Mouse (Mus musculus) stomach, embryonic 16.5 days (tissue): ENCODE measurements around the gene A930004D18Rik. TPM values are rescaled to one million over a fixed set of nuclear protein-coding genes. Genes with fewer than 3 reads are reported as not detected.

ENCODE experiments used
- ATAC-seq: fragments of 200-750 bp; cut with Nextera tagmentation; 2 replicates; pipeline ENCODE4 v1.8.0; 2017; ENCODE audit warnings: moderate number of reproducible peaks, moderate TSS enrichment; ENCODE audit not compliant: insufficient read depth, low FRiP score
- H3K27ac ChIP-seq: fragments of 300-500 bp; sonication (generic); 2 replicates; pipeline ENCODE4 v1.5.1; 2014; ENCODE audit warnings: low read length
- H3K27me3 ChIP-seq: fragments of 300-500 bp; sonication (generic); 2 replicates; pipeline ENCODE4 v1.6.1; 2014; ENCODE audit warnings: low read length, control low read depth, mixed read lengths; ENCODE audit not compliant: control insufficient read depth, insufficient read depth
- H3K36me3 ChIP-seq: fragments of 300-500 bp; sonication (generic); 2 replicates; pipeline ENCODE4 v1.6.1; 2014; ENCODE audit warnings: low read length; ENCODE audit not compliant: control insufficient read depth, insufficient read depth
- H3K4me1 ChIP-seq: fragments of 300-500 bp; sonication (generic); 2 replicates; pipeline ENCODE4 v1.6.1; 2014; ENCODE audit warnings: low read length, control low read depth, mixed read lengths; ENCODE audit not compliant: control insufficient read depth, insufficient read depth
- H3K4me2 ChIP-seq: fragments of 300-500 bp; sonication (generic); 2 replicates; pipeline ENCODE4 v1.6.1; 2014; ENCODE audit warnings: low read depth, low read length, mixed read lengths
- H3K4me3 ChIP-seq: fragments of 300-500 bp; sonication (generic); replicated peaks from 2 replicates; pipeline ENCODE4 v1.5.1; 2014; ENCODE audit warnings: mild to moderate bottlenecking, low read length
- H3K9ac ChIP-seq: fragments of 300-500 bp; sonication (generic); 2 replicates; pipeline ENCODE4 v1.6.1; 2014; ENCODE audit warnings: low read length
- H3K9me3 ChIP-seq: fragments of 300-500 bp; sonication (generic); replicated peaks from 2 replicates; pipeline ENCODE4 v1.6.1; 2016; ENCODE audit warnings: low read length, control low read depth; ENCODE audit not compliant: control insufficient read depth
- WGBS: fragments of 180-500 bp; shearing (Covaris S2); extraction: QIAGEN DNeasy Blood & Tissue Kit; methylation state at CpG from one replicate; pipeline ENCODE4 v1.1.7; 2014; 5-methylcytosine and 5-hydroxymethylcytosine counted together
- polyA plus RNA-seq: library from polyadenylated mRNA; unstranded; fragments of >200 nt; fragmentation: Nextera tagmentation; extraction: Ambion mirVana; gene quantifications from 2 replicates; pipeline ENCODE4 v1.2.1, GENCODE M21; 2015

Gene A930004D18Rik
- polyA plus RNA-seq, 1 experiment from 2014 or later = 11.1 TPM

DNA sequence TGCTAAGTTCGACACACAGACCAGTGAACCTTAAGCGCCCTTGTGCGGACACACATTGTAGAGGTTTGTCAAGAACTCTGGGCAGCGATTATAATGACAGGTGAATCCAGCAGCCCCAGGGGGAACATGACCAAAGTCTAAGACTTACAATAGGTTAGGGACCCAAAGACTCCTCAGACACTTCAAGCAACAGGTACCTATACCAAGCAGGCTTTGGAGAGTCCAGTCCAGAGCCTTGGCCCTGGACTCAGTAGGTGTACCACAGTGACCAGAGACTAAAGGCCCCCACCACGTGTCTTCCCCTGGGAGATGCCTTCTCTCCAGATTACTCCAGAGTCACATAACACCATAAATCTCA, 5.0 kb downstream of the A930004D18Rik start:
- no peak for ATAC-seq
- H3K4me3 ChIP-seq = no peak overlapping the region
- H3K27ac ChIP-seq = no peak overlapping the region
- H3K9me3 ChIP-seq = no peaks in the 10 kb centered on the region
- H3K4me1 ChIP-seq = peaks cover 10% of the 10 kb centered on the region
- 87% methylated on average over 5 of the region's 5 CpGs for WGBS
- no peaks in the 10 kb centered on the region for H3K27me3 ChIP-seq
- H3K9ac ChIP-seq = no peak overlapping the region
- H3K4me2 ChIP-seq = no peak overlapping the region
- H3K36me3 ChIP-seq = no peaks in the 10 kb centered on the region

DNA sequence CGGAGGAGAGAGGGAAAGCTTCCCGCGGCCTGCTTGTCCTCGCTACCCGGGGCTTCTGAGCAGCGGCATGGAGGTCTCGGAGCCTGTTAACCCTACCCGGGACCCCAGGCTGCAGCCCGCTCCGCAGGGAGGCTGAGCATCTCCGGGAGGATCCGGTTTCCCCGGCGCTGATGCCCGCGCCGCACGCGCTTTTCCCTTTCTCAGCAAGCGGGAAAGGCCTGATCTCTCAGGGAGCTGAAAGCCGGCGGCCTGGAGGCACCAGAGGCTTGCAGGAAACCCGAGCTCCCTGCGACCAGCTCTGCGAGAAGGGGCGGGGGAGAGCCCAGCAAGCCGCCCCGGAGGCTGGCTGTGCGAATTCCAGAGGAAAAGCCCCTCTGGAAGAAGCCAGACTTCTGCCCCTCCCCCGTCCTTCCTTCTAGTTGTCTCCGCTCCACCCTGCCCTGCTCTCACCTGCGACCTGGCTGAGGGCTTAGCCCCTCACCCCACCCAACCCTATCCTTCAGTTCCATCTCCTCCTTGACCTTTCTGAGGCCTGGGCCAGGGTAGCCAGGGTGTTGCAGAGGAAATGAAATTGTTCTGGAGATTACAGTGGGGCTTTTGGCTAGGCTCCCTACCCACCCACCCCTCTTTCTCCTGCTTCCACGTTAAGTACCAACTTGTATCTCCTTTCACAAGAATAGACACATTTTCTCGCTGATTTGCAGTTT, 5.6 kb downstream of the A930004D18Rik start:
- no peak overlapping the region; the same call in 1 of the 2 replicates for H3K27ac ChIP-seq
- H3K4me1 ChIP-seq = peaks cover 13% of the 10 kb centered on the region
- H3K4me3 ChIP-seq = peak overlapping the region; percentile 44
- WGBS = 8% methylated on average over 34 of the region's 34 CpGs
- no peak for ATAC-seq
- H3K9me3 ChIP-seq = no peaks in the 10 kb centered on the region
- H3K9ac ChIP-seq = peak overlapping the region; percentile 87
- H3K27me3 ChIP-seq = no peaks in the 10 kb centered on the region
- H3K36me3 ChIP-seq = no peaks in the 10 kb centered on the region
- peak overlapping the region; percentile 78 for H3K4me2 ChIP-seq

DNA sequence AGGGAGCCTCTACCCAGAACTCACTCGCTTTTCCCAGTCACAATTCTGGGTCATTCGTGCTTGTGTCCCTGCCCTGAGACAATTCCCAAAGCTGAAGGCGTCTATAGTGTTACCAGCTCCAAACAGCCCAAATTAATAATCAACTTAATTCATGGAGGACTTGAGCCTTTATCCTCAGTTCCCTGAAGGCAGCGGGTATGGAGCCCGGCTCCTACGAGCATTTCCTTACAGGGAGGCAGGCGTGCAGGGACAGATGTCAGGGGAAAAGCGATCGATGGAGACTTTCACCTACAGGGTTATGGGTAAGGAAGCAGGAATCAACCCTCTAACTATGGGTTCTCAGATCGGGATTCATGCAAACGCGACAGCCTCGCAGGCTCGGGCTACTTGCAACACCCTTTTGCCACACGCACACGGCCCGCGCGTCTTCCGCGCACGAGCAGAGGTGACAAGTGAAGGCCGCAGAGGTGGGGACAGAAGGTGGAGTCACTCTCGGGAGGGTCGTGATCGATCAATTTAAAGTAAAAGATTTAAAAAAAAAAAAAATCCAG, 6.2 kb downstream of the A930004D18Rik start:
- H3K27ac ChIP-seq = no peak overlapping the region
- peaks cover 17% of the 10 kb centered on the region for H3K4me1 ChIP-seq
- WGBS = 23% methylated on average over 26 of the region's 26 CpGs
- no peak for ATAC-seq
- H3K36me3 ChIP-seq = no peaks in the 10 kb centered on the region
- peak overlapping the region; percentile 87 for H3K9ac ChIP-seq
- H3K27me3 ChIP-seq = no peaks in the 10 kb centered on the region
- H3K4me3 ChIP-seq = peak overlapping the region; percentile 44
- no peaks in the 10 kb centered on the region for H3K9me3 ChIP-seq
- H3K4me2 ChIP-seq = peak overlapping the region; percentile 78

DNA sequence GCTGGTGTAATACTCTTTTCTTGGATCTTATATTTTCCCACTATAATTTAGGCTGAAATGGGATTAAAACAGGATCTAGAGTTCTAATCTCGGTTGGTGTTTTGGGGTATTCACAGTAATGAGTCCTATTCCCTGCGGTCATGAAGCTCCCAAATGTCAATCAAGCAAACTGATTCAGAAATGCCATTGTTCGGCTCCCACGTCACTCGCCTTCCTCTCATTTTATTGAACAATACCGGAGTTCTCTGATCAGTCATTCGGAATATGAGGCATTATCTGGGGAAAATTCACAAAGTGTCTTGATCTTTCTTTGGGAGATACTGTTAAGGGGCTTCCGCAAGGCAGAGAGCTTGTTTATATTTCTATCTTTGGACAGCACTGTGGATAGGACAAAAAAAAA, 7.0 kb downstream of the A930004D18Rik start:
- H3K27ac ChIP-seq = no peak overlapping the region
- H3K4me3 ChIP-seq = no peak overlapping the region
- no peak overlapping the region for H3K4me2 ChIP-seq
- 76% methylated on average over 8 of the region's 8 CpGs for WGBS
- no peaks in the 10 kb centered on the region for H3K9me3 ChIP-seq
- peaks cover 24% of the 10 kb centered on the region for H3K4me1 ChIP-seq
- no peak for ATAC-seq
- no peaks in the 10 kb centered on the region for H3K27me3 ChIP-seq
- no peak overlapping the region for H3K9ac ChIP-seq
- no peaks in the 10 kb centered on the region for H3K36me3 ChIP-seq

DNA sequence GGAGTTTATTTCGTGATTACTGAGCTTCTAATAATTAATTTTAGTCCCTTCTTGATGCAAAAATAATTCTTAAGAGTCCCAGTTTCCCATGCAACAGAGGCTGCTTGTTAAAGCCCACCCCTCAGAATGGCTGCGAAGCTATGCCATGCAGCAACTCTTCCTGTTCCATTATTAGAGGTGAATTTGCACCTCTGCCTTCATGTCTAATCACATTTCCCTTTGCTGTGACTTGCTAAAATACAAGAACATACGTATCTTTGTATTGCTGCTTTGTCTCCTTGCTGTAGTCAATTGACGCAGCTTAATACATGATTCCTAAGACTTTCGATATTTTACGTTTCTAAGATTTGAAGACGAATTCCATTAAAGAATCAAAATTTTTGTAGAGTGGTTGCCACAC, 7.9 kb downstream of the A930004D18Rik start:
- H3K27me3 ChIP-seq = no peaks in the 10 kb centered on the region
- H3K36me3 ChIP-seq = no peaks in the 10 kb centered on the region
- no peak overlapping the region for H3K4me3 ChIP-seq
- 86% methylated on average over 7 of the region's 7 CpGs for WGBS
- H3K9me3 ChIP-seq = no peaks in the 10 kb centered on the region
- H3K4me2 ChIP-seq = no peak overlapping the region
- no peak overlapping the region for H3K27ac ChIP-seq
- no peak for ATAC-seq
- no peak overlapping the region for H3K9ac ChIP-seq
- H3K4me1 ChIP-seq = peaks cover 24% of the 10 kb centered on the region

DNA sequence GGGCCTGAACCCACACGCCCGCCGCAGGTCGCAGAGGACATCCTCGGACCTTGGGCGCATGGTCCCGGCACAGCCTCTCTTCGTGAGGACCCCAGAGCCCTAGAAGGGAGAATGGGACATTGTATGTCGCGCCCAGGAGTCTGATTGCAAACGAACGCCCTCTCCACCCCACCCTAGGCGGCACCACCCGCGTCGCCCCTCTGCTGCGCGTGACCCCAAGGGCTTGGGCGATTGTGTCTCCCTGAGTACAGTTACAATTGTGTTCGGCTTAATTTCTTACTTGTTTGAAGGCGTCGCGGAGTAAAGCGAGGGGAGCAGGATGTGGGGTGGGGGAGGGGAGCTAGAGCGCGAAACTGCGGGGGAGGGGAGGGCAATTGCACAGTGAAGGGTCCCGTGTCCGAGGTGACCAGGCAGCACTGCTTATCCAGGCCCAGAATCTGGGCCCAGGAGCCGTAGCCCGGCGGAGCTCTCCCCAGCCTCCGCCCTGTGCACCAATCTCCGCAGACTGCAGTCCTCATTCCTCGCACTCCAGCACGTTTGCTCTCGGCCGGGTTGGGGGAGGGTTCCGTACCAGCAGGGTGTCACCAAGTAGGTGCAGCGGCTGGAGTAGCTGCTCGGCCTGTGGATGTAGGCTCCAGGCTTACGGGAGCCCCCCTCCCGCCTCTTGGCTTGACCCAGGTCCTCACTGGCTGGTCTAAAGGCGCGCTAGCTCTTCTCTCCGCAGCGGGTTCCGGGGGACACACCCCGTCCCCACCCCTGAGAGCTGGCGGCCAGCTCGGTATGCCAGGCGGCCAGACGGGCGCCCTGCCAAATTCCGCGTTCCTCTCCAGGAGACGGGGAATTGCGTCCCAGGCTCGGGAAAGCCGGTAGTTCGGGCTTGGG, 9.2 kb downstream of the A930004D18Rik start:
- Histone ChIP-seq H3K4me2 (peak overlapping the region; percentile 99), H3K9ac (peak overlapping the region; percentile 95), H3K27ac (peak overlapping the region; percentile 99), H3K9me3 (no peaks in the 10 kb centered on the region), H3K4me1 (peaks cover 24% of the 10 kb centered on the region), H3K27me3 (no peaks in the 10 kb centered on the region), H3K4me3 (peak overlapping the region; percentile 73), H3K36me3 (no peaks in the 10 kb centered on the region)
- WGBS = under 1% methylated on average over 61 of the region's 61 CpGs
- ATAC-seq = peak; percentile 87

DNA sequence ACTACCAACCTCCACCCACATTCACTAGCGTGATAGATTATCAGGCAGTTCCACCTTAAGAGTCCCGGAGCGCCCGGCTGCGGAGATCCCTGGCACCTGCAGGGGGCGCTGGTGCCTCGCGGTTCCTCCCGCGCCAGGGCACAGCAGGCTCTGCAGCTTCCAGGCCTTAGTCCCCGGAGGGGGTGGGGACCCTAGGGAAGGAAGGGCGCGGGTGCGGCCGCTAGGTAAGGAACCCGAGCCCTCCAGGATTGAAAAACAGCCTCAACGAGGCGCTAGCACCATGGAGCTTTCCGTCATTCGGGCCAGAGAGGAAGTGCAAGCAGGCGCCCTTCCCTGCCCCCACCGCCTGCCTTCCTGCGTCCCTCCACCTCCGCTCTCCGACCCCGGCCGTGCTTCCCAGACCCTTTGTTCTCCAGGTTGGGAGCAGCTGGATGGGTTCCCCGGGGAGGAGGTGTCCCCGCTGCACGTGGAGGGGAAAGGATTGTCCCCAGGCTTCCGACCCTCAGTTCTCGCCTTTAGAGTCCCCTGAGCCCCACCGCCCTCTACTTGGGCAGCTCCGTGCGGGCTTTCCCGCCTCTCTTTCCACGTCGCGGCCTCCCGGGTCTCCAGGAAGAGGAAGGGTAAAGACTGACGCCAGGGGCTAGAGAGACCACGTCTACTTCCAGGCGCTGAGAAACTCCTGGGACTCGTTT, 9.9 kb downstream of the A930004D18Rik start:
- peak overlapping the region; percentile 99 for H3K4me2 ChIP-seq
- H3K36me3 ChIP-seq = no peaks in the 10 kb centered on the region
- H3K9ac ChIP-seq = peak overlapping the region; percentile 95
- peak overlapping the region; percentile 99 for H3K27ac ChIP-seq
- peaks cover 24% of the 10 kb centered on the region for H3K4me1 ChIP-seq
- ATAC-seq = peak; percentile 92
- H3K4me3 ChIP-seq = peak overlapping the region; percentile 73
- under 1% methylated on average over 44 of the region's 44 CpGs for WGBS
- H3K27me3 ChIP-seq = no peaks in the 10 kb centered on the region
- H3K9me3 ChIP-seq = no peaks in the 10 kb centered on the region

DNA sequence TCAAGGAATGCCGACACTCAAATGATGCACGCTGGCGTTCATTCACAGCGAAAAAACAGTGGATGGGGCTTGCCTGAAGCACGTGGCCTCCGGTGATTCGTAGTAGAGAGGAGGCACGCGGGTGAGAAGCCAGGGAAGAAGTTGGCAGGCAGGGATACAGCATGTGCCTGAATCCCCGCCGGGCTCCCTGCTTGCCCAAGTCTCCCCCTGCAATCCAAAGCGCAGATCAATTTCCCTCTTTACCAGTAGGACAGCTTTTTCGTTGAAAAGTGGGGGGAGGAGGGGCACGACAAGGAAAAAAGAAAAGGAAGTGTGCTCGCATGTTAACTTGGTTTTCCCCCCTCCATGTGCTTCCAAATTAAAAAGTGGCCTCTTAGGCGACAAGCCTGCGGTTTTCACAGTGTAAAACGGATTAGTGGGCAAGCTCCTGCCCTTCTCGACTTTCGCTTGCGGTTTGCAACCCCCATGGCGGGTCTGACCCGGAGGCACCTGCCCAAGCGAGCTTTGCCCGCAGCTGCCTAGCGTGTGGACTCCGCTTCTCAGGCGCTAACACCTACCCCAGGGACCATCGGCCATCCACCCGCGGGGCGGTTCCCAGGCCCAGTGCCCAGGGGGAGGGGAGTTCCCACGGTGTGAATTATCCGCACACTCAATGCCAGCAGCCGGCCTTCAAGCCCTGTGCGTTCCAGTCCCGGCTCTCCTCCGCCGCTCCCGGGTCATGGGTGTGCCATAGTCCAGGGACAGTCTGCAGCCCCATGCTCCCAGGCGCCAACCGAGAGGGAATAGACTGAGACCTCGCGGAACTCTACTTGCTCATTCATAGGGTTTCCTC, 11.2 kb downstream of the A930004D18Rik start:
- ATAC-seq = 0 out of 2 replicates have a peak, but pooled peaks have one; percentile 9
- Histone ChIP-seq H3K9me3 (no peaks in the 10 kb centered on the region), H3K4me2 (peak overlapping the region; percentile 99), H3K27ac (peak overlapping the region; percentile 47), H3K4me3 (peak overlapping the region; percentile 73), H3K27me3 (no peaks in the 10 kb centered on the region), H3K9ac (peak overlapping the region; percentile 75), H3K36me3 (no peaks in the 10 kb centered on the region), H3K4me1 (peaks cover 16% of the 10 kb centered on the region)
- 1% methylated on average over 44 of the region's 44 CpGs for WGBS
